Mouse (Mus musculus) embryonic facial prominence, embryonic 12.5 days (tissue): ENCODE data around the gene Zfp933. TPM values are rescaled to one million over a fixed set of nuclear protein-coding genes. Genes with fewer than 3 reads are reported as not detected.
A peak's percentile ranks its signal among the peaks of the same experiment; 100 is the strongest.
"Not testable (repeated sequence)": the region's sequence is repeated elsewhere in the genome, so short reads cannot be mapped to it uniquely, and the experiment has no call there.

ENCODE experiments used
- ATAC-seq: fragments of 200-750 bp; cut with Nextera tagmentation; 2 replicates; pipeline ENCODE4 v1.8.0; 2017; ENCODE audit not compliant: insufficient number of reproducible peaks, insufficient read depth, low FRiP score, low TSS enrichment
- H3K27ac ChIP-seq: fragments of 300-500 bp; sonication (generic); 2 replicates; pipeline ENCODE4 v1.5.1; 2016; ENCODE audit warnings: mild to moderate bottlenecking
- H3K27me3 ChIP-seq: fragments of 300-500 bp; sonication (generic); 2 replicates; pipeline ENCODE4 v1.6.1; 2016; ENCODE audit warnings: mild to moderate bottlenecking, moderate library complexity
- H3K36me3 ChIP-seq: fragments of 300-500 bp; sonication (generic); 2 replicates; pipeline ENCODE4 v1.6.1; 2016; ENCODE audit warnings: mild to moderate bottlenecking
- H3K4me1 ChIP-seq: fragments of 300-500 bp; sonication (generic); 2 replicates; pipeline ENCODE4 v1.6.1; 2016
- H3K4me2 ChIP-seq: fragments of 300-500 bp; sonication (generic); replicated peaks from 2 replicates; pipeline ENCODE4 v1.6.1; 2016; ENCODE audit warnings: mild to moderate bottlenecking, moderate library complexity
- H3K4me3 ChIP-seq: fragments of 300-500 bp; sonication (generic); 2 replicates; pipeline ENCODE4 v1.5.1; 2016; ENCODE audit warnings: mild to moderate bottlenecking
- H3K9ac ChIP-seq: fragments of 300-500 bp; sonication (generic); 2 replicates; pipeline ENCODE4 v1.6.1; 2016; ENCODE audit warnings: mild to moderate bottlenecking, moderate library complexity
- H3K9me3 ChIP-seq: fragments of 300-500 bp; sonication (generic); 2 replicates; pipeline ENCODE4 v1.6.1; 2016; ENCODE audit warnings: mild to moderate bottlenecking, moderate library complexity
- WGBS: fragments of 180-500 bp; shearing (Covaris S2); methylation state at CpG from one replicate; pipeline ENCODE4 v1.1.7; 2016; 5-methylcytosine and 5-hydroxymethylcytosine counted together
- polyA plus RNA-seq: library from polyadenylated mRNA; unstranded; fragments of >200 nt; fragmentation: Nextera tagmentation; extraction: Ambion mirVana; gene quantifications from 2 replicates; pipeline ENCODE4 v1.2.1, GENCODE M21; 2016

The Zfp933 gene
- polyA plus RNA-seq, 1 experiment from 2014 or later = 7.6 TPM

DNA sequence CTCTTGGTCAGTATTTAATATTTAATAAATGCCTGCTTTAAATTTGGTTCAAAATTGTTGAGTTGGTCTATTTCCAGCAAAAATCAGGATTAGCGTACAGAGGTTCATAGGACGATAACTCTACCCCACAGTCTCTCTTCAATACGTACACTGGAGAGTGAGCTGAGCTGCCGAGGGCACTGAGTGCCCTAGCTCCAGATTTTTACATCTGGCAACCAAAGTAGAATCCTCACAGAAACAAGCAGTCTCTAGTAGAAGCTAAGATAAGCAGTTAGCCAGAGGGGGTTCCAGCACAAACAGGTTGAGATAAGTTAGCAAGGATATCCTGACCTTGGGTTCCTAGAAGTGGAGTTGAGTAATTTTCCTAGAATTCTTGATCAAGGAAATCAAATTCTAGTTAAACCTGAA is 422 bp upstream of the Zfp933 start:
- peak overlapping the region; percentile 69; the same call in 1 of the 2 replicates for H3K9ac ChIP-seq
- H3K4me2 ChIP-seq = peak overlapping the region; percentile 55
- H3K9me3 ChIP-seq = no peaks in the 10 kb centered on the region; the same call in 1 of the 2 replicates
- no peaks in the 10 kb centered on the region for H3K27me3 ChIP-seq
- no peak overlapping the region for H3K27ac ChIP-seq
- H3K4me1 ChIP-seq = peaks cover 7% of the 10 kb centered on the region; the same call in 1 of the 2 replicates
- H3K4me3 ChIP-seq = peak overlapping the region; percentile 80
- 4% methylated on average over 4 of the region's 4 CpGs for WGBS
- ATAC-seq = peak; percentile 69
- H3K36me3 ChIP-seq = peaks cover 10% of the 10 kb centered on the region; the same call in 1 of the 2 replicates

DNA sequence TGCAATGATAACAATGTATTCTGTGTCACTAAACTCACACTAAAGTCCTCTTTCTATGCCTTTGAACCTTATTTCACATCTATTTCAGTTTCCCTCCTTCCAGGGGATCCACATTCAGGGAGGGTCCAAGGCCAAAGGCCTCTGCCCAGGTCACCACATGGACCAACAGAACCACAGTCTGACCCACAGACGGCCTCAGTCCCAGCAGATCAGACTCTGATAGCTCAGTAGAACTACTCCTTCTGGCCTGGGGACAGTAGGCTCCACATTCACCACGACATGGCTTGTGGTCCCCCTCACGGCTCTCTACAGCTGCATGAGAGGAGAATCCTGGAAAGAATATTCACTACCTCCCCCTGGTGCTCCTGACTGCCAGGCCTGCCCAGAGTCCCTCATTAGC is 5.3 kb downstream of the Zfp933 start:
- no peaks in the 10 kb centered on the region for H3K27me3 ChIP-seq
- no peak overlapping the region for H3K27ac ChIP-seq
- peaks cover 20% of the 10 kb centered on the region for H3K9me3 ChIP-seq
- ATAC-seq = no peak
- peaks cover 34% of the 10 kb centered on the region for H3K36me3 ChIP-seq
- no peak overlapping the region for H3K4me3 ChIP-seq
- no peak overlapping the region for H3K4me2 ChIP-seq
- no peak overlapping the region for H3K9ac ChIP-seq
- WGBS = 95% methylated on average over 3 of the region's 3 CpGs
- H3K4me1 ChIP-seq = peaks cover 4% of the 10 kb centered on the region; the same call in 1 of the 2 replicates

DNA sequence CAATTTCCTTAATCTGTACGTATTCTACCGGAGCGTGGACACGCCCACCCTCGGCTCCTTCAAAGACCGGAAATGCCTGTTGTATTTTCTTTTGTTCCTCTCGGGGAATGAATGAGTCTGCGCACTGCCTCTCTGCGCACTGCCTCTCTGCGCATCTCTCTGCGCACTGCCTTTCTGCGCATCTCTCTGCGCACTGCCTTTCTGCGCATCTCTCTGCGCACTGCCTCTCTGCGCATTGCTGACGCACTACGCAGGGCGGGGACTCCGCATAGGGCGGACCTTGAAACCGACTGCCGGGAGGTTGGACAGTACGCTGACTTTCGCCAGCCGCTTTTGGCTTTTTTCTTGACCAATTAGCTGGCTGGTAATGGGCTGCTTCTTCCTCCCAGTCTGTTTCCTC is 8.9 kb downstream of the Zfp933 start:
- WGBS = over 99% methylated on average over 14 of the region's 26 CpGs
- not testable (repeated sequence) for H3K4me2 ChIP-seq, ATAC-seq, H3K27me3 ChIP-seq, H3K4me1 ChIP-seq, H3K27ac ChIP-seq, H3K9ac ChIP-seq, H3K4me3 ChIP-seq
- Histone ChIP-seq H3K36me3 (peaks cover 28% of the 10 kb centered on the region), H3K9me3 (peaks cover 20% of the 10 kb centered on the region)

DNA sequence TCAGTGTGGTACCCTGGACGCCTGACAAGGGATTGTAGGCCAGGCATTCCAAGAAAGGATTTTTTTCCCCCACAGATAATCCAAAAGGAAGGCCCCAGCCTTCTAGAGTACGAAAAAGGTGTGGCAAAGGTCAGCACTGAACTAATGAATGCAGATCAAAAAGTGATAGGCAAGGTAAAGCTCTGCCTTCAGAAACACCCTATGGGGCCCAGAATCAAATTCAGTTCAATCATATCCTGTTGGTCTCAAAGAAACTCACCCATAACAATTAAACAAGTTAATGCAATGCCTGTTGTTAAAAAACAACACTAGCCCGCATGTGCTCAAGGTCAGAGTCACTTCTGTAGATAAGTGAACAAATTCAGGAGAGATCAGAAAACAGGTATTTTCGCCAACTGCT is 23.8 kb downstream of the Zfp933 start:
- no peaks in the 10 kb centered on the region for H3K4me1 ChIP-seq
- H3K4me2 ChIP-seq = no peak overlapping the region
- peaks cover 71% of the 10 kb centered on the region for H3K9me3 ChIP-seq
- WGBS = 95% methylated on average over 4 of the region's 4 CpGs
- H3K27me3 ChIP-seq = no peaks in the 10 kb centered on the region
- H3K4me3 ChIP-seq = no peak overlapping the region
- H3K9ac ChIP-seq = no peak overlapping the region
- H3K36me3 ChIP-seq = peaks cover 64% of the 10 kb centered on the region
- no peak for ATAC-seq
- no peak overlapping the region for H3K27ac ChIP-seq

DNA sequence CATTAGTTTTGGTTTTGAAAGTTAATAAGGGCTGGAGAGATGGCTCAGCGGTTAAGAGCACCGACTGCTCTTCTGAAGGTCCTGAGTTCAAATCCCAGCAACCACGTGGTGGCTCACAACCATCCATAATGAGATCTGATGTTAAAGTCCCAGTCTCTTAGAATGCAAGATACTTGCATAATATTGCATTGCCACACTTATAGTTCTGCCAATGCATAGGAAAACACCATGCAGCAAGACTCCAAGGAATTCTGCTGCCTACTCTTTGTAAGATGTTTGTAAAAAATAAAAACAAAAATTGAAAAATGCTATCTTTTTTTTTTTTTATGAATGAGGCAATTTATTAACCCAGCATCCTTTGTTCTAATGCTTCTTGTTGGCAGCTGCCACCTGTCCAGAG is 26.8 kb downstream of the Zfp933 start:
- H3K27ac ChIP-seq, H3K4me2 ChIP-seq, H3K27me3 ChIP-seq, H3K4me3 ChIP-seq, H3K4me1 ChIP-seq, H3K9ac ChIP-seq, ATAC-seq: not testable (repeated sequence)
- WGBS = 87% methylated on average over 3 of the region's 3 CpGs
- peaks cover 34% of the 10 kb centered on the region for H3K36me3 ChIP-seq
- H3K9me3 ChIP-seq = peaks cover 67% of the 10 kb centered on the region

DNA sequence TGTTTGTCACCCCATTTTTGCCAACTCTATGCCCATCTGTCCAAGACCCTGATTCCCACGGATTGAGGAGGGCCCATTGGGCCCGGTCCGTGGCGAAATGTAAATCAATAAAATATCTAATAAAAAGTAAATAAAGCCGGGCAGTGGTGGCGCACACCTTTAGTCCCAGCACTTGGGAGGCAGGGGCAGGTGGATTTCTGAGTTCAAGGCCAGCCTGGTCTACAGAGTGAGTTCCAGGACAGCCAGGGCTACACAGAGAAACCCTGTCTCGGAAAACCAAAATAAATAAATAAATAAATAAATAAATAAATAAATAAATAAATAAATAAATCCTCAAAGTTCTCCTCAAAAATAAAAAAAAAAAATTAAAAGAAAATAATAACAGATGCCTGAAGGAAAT is 28.5 kb downstream of the Zfp933 start:
- not testable (repeated sequence) for H3K4me1 ChIP-seq, H3K27me3 ChIP-seq, H3K27ac ChIP-seq, H3K4me2 ChIP-seq, ATAC-seq, H3K4me3 ChIP-seq, H3K9ac ChIP-seq
- Histone ChIP-seq H3K9me3 (peaks cover 51% of the 10 kb centered on the region), H3K36me3 (peaks cover 19% of the 10 kb centered on the region)
- 80% methylated on average over 7 of the region's 7 CpGs for WGBS

DNA sequence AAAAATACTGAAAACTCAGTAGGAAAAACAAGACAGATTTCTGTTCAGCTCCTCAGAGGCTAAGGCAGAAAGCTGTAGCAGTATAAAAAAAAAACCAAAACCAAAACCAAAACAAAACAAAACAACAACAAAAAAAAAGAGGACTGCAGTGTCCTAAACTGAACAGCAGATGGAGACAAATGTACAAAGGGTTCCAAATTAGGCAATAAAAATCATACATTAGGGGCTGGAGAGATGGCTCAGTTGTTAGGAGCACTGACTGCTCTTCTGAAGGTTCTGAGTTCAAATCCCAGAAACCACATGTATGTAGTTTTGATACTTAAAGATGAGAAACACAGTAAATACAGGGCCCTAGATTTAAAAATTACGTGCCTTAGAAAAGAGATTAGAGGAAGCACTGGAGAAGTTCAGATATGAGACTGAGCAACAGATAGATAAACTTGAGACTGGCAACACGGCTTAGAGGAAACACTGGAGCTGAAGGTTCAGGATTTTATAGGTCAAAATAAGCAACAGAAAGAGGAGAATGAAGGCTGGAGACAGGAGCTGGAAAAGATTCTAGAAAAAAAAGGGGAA is 33.5 kb downstream of the Zfp933 start:
- Histone ChIP-seq H3K9ac (no peak overlapping the region), H3K4me2 (no peak overlapping the region), H3K9me3 (peaks cover 11% of the 10 kb centered on the region), H3K4me3 (no peak overlapping the region), H3K27me3 (no peaks in the 10 kb centered on the region), H3K4me1 (no peaks in the 10 kb centered on the region), H3K27ac (no peak overlapping the region), H3K36me3 (no peaks in the 10 kb centered on the region)
- ATAC-seq = no peak
- 84% methylated on average over 2 of the region's 2 CpGs for WGBS

DNA sequence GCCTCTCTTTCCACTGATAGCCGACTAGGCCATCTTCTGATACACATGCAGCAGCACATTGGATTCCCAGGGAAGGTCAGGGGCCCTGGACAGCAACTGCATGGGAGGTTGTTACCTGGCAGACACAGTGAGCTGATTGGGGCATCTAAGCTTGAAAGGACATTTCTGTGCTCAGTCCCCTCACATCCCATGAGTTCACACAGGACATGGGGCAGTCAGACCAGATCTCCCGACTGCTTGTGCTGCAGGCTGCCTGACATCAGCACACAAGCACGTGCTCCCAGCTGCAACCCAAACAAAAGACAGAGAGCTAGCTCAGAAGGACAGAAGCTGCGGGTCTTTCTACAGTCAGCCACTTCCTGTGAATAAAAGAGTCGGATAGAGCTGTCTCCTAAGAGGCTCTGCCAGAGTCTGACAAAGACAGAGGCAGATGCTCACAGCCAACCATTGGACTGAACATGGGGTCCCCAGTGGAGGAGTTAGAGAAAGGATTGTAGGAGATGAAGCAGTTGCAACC is 34.9 kb downstream of the Zfp933 start:
- H3K4me2 ChIP-seq = no peak overlapping the region
- H3K4me3 ChIP-seq = no peak overlapping the region
- peaks cover 5% of the 10 kb centered on the region; the same call in 1 of the 2 replicates for H3K4me1 ChIP-seq
- H3K27ac ChIP-seq = no peak overlapping the region
- H3K9ac ChIP-seq = no peak overlapping the region
- H3K9me3 ChIP-seq = peaks cover 5% of the 10 kb centered on the region
- no peaks in the 10 kb centered on the region for H3K27me3 ChIP-seq
- no peak for ATAC-seq
- H3K36me3 ChIP-seq = no peaks in the 10 kb centered on the region
- WGBS = 42% methylated on average over 5 of the region's 5 CpGs

DNA sequence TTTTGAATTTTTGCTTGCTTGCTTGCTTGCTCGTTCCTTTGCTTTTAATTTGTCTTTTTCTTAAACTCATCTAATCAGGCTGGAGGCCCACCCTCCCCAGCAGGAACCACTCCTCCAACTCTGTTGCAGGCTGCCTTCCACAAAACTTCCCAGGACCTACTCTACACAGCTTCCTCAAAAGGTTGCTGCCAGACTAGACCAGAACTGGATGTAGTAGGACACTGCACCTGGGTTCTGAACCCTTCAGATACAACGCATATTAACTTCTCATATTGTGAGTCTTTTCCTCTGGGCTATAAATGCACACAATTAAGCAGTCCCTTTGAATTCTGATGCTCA is 38.2 kb downstream of the Zfp933 start:
- H3K27me3 ChIP-seq, H3K36me3 ChIP-seq, H3K4me1 ChIP-seq, ATAC-seq, H3K9me3 ChIP-seq, H3K9ac ChIP-seq, H3K27ac ChIP-seq: not testable (repeated sequence)
- Histone ChIP-seq H3K4me2 (peak overlapping the region; percentile 74), H3K4me3 (peak overlapping the region; percentile 51)
- WGBS = 48% methylated on average over 2 of the region's 2 CpGs

DNA sequence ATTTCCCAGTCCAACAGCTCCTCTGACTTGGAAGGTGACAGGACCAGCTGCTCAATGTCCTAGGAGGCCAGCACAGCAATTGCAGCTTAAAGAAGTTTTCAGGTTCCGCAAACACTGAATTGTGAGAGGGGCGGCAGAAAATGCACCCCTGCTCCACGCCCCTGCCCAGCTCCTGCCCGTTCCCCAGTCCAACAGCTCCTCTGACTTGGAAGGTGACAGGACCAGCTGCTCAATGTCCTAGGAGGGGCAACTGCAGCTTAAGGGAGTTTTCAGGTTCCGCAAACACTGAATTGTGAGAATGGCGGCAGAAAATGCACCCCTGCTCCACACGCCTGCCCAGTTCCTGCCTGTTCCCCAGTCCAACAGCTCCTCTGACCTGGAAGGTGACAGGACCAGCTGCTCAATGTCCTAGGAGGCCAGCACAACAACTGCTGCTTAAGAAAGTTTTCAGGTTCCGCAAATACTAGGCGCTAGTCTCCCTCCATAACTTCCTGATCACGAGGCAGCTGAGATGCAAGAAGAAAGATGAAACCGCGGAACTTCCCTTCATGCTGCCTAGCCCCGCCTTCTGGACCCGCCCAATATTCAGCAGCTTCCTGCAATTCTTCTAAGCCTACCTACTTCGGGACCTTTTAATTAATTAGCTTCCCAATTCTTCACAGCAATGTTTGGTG is 38.7 kb downstream of the Zfp933 start, which contains the start of gene Zfp984:
Gene Zfp984 (minus strand): TSS at position 497 of the 674 bp plus-strand sequence.
- not testable (repeated sequence) for H3K27ac ChIP-seq

DNA sequence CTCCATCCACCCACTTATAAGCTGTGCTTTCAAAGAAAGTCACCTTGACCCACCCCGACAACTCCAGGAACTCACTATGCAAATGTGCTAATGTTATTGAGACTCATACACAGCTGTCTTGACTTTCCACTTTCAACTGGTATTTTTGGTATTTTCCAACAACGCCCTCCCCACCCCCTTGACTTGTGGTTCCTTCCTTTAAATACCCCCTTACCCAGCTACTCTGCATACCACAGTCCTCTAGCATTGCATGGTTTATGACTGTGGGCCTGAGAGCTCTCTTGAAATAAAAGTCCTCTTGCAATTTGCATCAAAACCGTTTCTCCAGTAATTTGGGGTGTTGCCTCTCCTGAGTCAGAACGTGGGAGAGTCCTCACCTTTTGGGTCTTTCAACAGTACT is 39.7 kb downstream of the Zfp933 start:
- H3K36me3 ChIP-seq, H3K27ac ChIP-seq, ATAC-seq, H3K4me3 ChIP-seq, H3K27me3 ChIP-seq, H3K4me1 ChIP-seq, H3K9me3 ChIP-seq, H3K9ac ChIP-seq: not testable (repeated sequence)
- peak overlapping the region; percentile 74; the same call in 1 of the 2 replicates for H3K4me2 ChIP-seq
- WGBS = 79% methylated on average over 4 of the region's 4 CpGs

More for the DNA sequence above, 38.7 kb downstream of the Zfp933 start, which contains the start of gene Zfp984:
- not testable (repeated sequence) for H3K27me3 ChIP-seq, H3K4me1 ChIP-seq, H3K9me3 ChIP-seq, H3K36me3 ChIP-seq, ATAC-seq
- WGBS = 13% methylated on average over 15 of the region's 15 CpGs
- Histone ChIP-seq H3K4me3 (peak within 1 kb of the TSS; percentile 51), H3K4me2 (peak within 1 kb of the TSS; percentile 74), H3K9ac (peak within 1 kb of the TSS; percentile 48)

DNA sequence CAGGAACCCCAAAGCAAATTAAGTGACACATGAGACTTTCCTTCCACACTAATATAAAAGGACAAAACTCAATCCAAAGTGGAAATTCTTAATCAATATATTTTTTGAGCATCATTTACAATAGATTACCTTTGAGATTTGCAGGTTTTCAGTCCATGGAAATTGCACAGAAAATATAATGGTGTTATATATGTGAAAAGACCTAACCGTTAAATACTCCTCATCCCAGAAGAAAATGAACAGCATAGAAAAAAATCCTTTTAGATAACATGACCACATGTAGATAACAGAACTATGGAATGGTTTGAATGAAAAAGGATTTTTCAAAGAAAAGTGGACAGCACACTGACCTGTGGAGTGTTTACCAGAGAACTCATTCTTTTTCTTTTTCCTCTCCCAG is 52.9 kb downstream of the Zfp933 start:
- not testable (repeated sequence) for H3K4me3 ChIP-seq, H3K4me1 ChIP-seq, H3K27me3 ChIP-seq, H3K4me2 ChIP-seq, H3K9ac ChIP-seq, H3K36me3 ChIP-seq, H3K27ac ChIP-seq, ATAC-seq
- 93% methylated on average over 1 of the region's 1 CpGs for WGBS
- H3K9me3 ChIP-seq = peaks cover 13% of the 10 kb centered on the region
